Mouse (Mus musculus) bone marrow, adult 2 months (tissue): Measurements from ENCODE around the gene Nol6. TPM values are rescaled to one million over a fixed set of nuclear protein-coding genes. Genes with fewer than 3 reads are reported as not detected.

Source experiments
- H3K27ac ChIP-seq: fragments of 200-500 bp; 2 replicates; pipeline ENCODE4 v1.5.1; 2012; ENCODE audit warnings: low read depth, mild to moderate bottlenecking, control low read depth, inconsistent platforms, low read length; ENCODE audit not compliant: control insufficient read depth, poor library complexity, insufficient read depth
- H3K4me1 ChIP-seq: fragments of 200-500 bp; 2 replicates; pipeline ENCODE4 v1.6.1; 2011; ENCODE audit warnings: low read length; ENCODE audit not compliant: control insufficient read depth, insufficient read depth
- H3K4me3 ChIP-seq: fragments of 200-500 bp; replicated peaks from 2 replicates; pipeline ENCODE3; 2011; ENCODE audit warnings: mild to moderate bottlenecking, low read depth, low read length, control low read depth; ENCODE audit not compliant: control insufficient read depth
- CTCF ChIP-seq: fragments of 200-500 bp; IDR thresholded peaks from 2 replicates; pipeline ENCODE4 v1.5.1; 2011; ENCODE audit warnings: low read length, control low read depth; ENCODE audit not compliant: control insufficient read depth, insufficient read depth
- POLR2A ChIP-seq: fragments of 200-500 bp; IDR thresholded peaks from 2 replicates; pipeline ENCODE4 v1.6.1; 2011; ENCODE audit warnings: low read depth, mild to moderate bottlenecking, control low read depth, low read length, borderline replicate concordance; ENCODE audit not compliant: control insufficient read depth
- WGBS: fragments of 180-500 bp; shearing (Covaris S2); methylation state at CpG from one replicate; pipeline ENCODE4 v1.1.7; 2018; 5-methylcytosine and 5-hydroxymethylcytosine counted together
- polyA plus RNA-seq: library from polyadenylated mRNA; stranded (reverse); fragments of >200 nt; gene quantifications from 2 replicates; pipeline ENCODE4 v1.2.4, GENCODE M21; 2011; ENCODE audit warnings: low replicate concordance; ENCODE audit not compliant: missing spikeins, insufficient read depth, insufficient read length

Nol6 gene
- polyA plus RNA-seq, 1 experiment: 10.0 TPM

GRCm38 (mm10) chr4:41151186-41151585, 26.9 kb upstream of the Nol6 start:
- Histone ChIP-seq H3K4me3 (no peak overlapping the region), H3K4me1 (no peaks in the 10 kb centered on the region), H3K27ac (no peak overlapping the region)
- 83% methylated on average over 7 of the region's 7 CpGs for WGBS
- no peak for TF ChIP-seq POLR2A
- no peak for TF ChIP-seq CTCF

GRCm38 (mm10) chr4:41149891-41150290, 25.6 kb upstream of the Nol6 start:
- no peak for TF ChIP-seq POLR2A
- no peak for TF ChIP-seq CTCF
- H3K4me1 ChIP-seq: no peaks in the 10 kb centered on the region
- WGBS: 69% methylated on average over 3 of the region's 3 CpGs
- H3K4me3 ChIP-seq: no peak overlapping the region
- H3K27ac ChIP-seq: no peak overlapping the region

- no peaks in the 10 kb centered on the region for H3K4me1 ChIP-seq
- TF ChIP-seq CTCF: no peak
- no peak for TF ChIP-seq POLR2A
- WGBS: 89% methylated on average over 2 of the region's 2 CpGs
- no peak overlapping the region for H3K27ac ChIP-seq
- no peak overlapping the region for H3K4me3 ChIP-seq
These were observed 18.3 kb upstream of the Nol6 start for GRCm38 (mm10) chr4:41142601-41143000.

GRCm38 (mm10) chr4:41140174-41140875, 16.1 kb upstream of the Nol6 start:
- WGBS: 84% methylated on average over 6 of the region's 6 CpGs
- H3K4me1 ChIP-seq: no peaks in the 10 kb centered on the region
- H3K27ac ChIP-seq: no peak overlapping the region
- H3K4me3 ChIP-seq: no peak overlapping the region
- no peak for TF ChIP-seq CTCF
- no peak for TF ChIP-seq POLR2A

GRCm38 (mm10) chr4:41136811-41137210, 12.6 kb upstream of the Nol6 start:
- peaks cover 1% of the 10 kb centered on the region; the same call in 1 of the 2 replicates for H3K4me1 ChIP-seq
- TF ChIP-seq CTCF (no peak), POLR2A (no peak)
- peak overlapping the region; percentile 76 for H3K4me3 ChIP-seq
- peak overlapping the region; percentile 94 for H3K27ac ChIP-seq
- WGBS: 1% methylated on average over 8 of the region's 8 CpGs

- peaks cover 1% of the 10 kb centered on the region; the same call in 1 of the 2 replicates for H3K4me1 ChIP-seq
- TF ChIP-seq CTCF: no peak
- no peak for TF ChIP-seq POLR2A
- peak overlapping the region; percentile 94 for H3K27ac ChIP-seq
- WGBS: 0% methylated on average over 4 of the region's 4 CpGs
- peak overlapping the region; percentile 76 for H3K4me3 ChIP-seq
These were observed 12.2 kb upstream of the Nol6 start for GRCm38 (mm10) chr4:41136454-41136805.

GRCm38 (mm10) chr4:41135711-41136453, 11.6 kb upstream of the Nol6 start, which contains the start of gene Ube2r2:
Gene Ube2r2 (plus strand): TSS chr4:41135743.
- TF ChIP-seq CTCF (peak; percentile 13; the same call in 1 of the 2 replicates), POLR2A (peak; percentile 26; the same call in 1 of the 2 replicates)
- Histone ChIP-seq H3K4me3 (peak within 1 kb of the TSS; percentile 76), H3K27ac (peak within 1 kb of the TSS; percentile 94), H3K4me1 (peaks cover 1% of the 10 kb centered on the region; the same call in 1 of the 2 replicates)
- WGBS: under 1% methylated on average over 63 of the region's 65 CpGs
